In genomic region chr3:146108945-146109344, GRCm38 (mm10) we compare ENCODE assay signal across 23 mouse cellular contexts. TPM values are rescaled to one million over a fixed set of nuclear protein-coding genes. Genes with fewer than 3 reads are reported as not detected.
"Had no signal": no experiment of that assay in that cellular context is flagged by ENCODE, and none has a peak within 500 bp of the region (broad histone marks: within the 10 kb centered on the region; RNA-seq: fewer than 3 reads in every experiment).

No protein-coding gene starts in this region.

- H3K27ac ChIP-seq: liver, embryonic 14.5 days; lung, embryonic 15.5 days; midbrain, embryonic 13.5 days; midbrain, embryonic 15.5 days; neural tube, embryonic 13.5 days; neural tube, embryonic 15.5 days had no signal

- H3K27me3 ChIP-seq: neural tube, embryonic 13.5 days; neural tube, embryonic 15.5 days had no signal

- H3K36me3 ChIP-seq: lung, embryonic 15.5 days; midbrain, embryonic 13.5 days; midbrain, embryonic 15.5 days; neural tube, embryonic 13.5 days; neural tube, embryonic 15.5 days had no signal

- DNase-seq: lung, adult 18-20 months; lung, postnatal 14 days; lung, postnatal 4 days; retina, postnatal 1 day; right cerebral cortex, adult 18-20 months; right cerebral cortex, postnatal 25 days; right cerebral cortex, postnatal 4 days; spleen, adult 18-20 months; thymus, adult 18-20 months; thymus, postnatal 25 days; thymus, postnatal 4 days had no signal

- H3K9me3 ChIP-seq: lung, embryonic 15.5 days; midbrain, embryonic 13.5 days; midbrain, embryonic 15.5 days; neural tube, embryonic 13.5 days; neural tube, embryonic 15.5 days had no signal

- H3K9ac ChIP-seq: liver, embryonic 14.5 days; lung, embryonic 15.5 days; midbrain, embryonic 13.5 days; midbrain, embryonic 15.5 days had no signal

RNA-seq across cellular contexts. Expression of gene Wdr63, which starts 1.0 kb away (rescaled TPM):
- polyA plus RNA-seq: liver, embryonic 16.5 days; midbrain, embryonic 11.5 days; neural tube, embryonic 11.5 days; small intestine, adult 2 months; stomach, embryonic 14.5 days had no signal

RNA-seq across cellular contexts. Expression of gene Mcoln3, which starts 8.3 kb away (rescaled TPM):
- polyA plus RNA-seq: myocyte had no signal

RNA-seq across cellular contexts. Expression of gene Mcoln2, which starts 40.7 kb away (rescaled TPM):
- polyA plus RNA-seq: myocyte had no signal
